Mouse (Mus musculus) forebrain, embryonic 11.5 days (tissue): Measurements from ENCODE around the gene Sh3rf3. TPM values are rescaled to one million over a fixed set of nuclear protein-coding genes. Genes with fewer than 3 reads are reported as not detected.

Experiments
- ATAC-seq: fragments of 200-750 bp; cut with Nextera tagmentation; replicated peaks from 2 replicates; pipeline ENCODE4 v1.8.0; 2017; ENCODE audit warnings: moderate TSS enrichment; ENCODE audit not compliant: low FRiP score
- DNase-seq: peaks from one replicate; pipeline ENCODE4 v3.0.0-alpha.2; 2017; ENCODE audit warnings: low spot score
- H3K27ac ChIP-seq: fragments of 300-500 bp; sonication (generic); 2 replicates; pipeline ENCODE4 v1.5.1; 2014; ENCODE audit warnings: low read depth, low read length
- H3K27me3 ChIP-seq: fragments of 300-500 bp; sonication (generic); 2 replicates; pipeline ENCODE4 v1.6.1; 2014; ENCODE audit warnings: mild to moderate bottlenecking, low read length, mixed read lengths; ENCODE audit not compliant: control insufficient read depth, insufficient read depth
- H3K36me3 ChIP-seq: fragments of 300-500 bp; sonication (generic); 2 replicates; pipeline ENCODE4 v1.6.1; 2014; ENCODE audit warnings: mild to moderate bottlenecking, low read length, moderate library complexity, mixed read lengths; ENCODE audit not compliant: control insufficient read depth, insufficient read depth
- H3K4me1 ChIP-seq: fragments of 300-500 bp; sonication (generic); replicated peaks from 2 replicates; pipeline ENCODE4 v1.6.1; 2014; ENCODE audit warnings: low read length, mixed read lengths; ENCODE audit not compliant: control insufficient read depth, insufficient read depth
- H3K4me2 ChIP-seq: fragments of 300-500 bp; sonication (generic); 2 replicates; pipeline ENCODE4 v1.6.1; 2014; ENCODE audit warnings: low read depth, mild to moderate bottlenecking, low read length, moderate library complexity, mixed read lengths; ENCODE audit not compliant: severe bottlenecking
- H3K4me3 ChIP-seq: fragments of 300-500 bp; sonication (generic); 2 replicates; pipeline ENCODE4 v1.5.1; 2014; ENCODE audit warnings: low read depth, low read length
- H3K9ac ChIP-seq: fragments of 300-500 bp; sonication (generic); 2 replicates; pipeline ENCODE4 v1.6.1; 2014; ENCODE audit warnings: low read length
- H3K9me3 ChIP-seq: fragments of 300-500 bp; sonication (generic); 2 replicates; pipeline ENCODE4 v1.6.1; 2016; ENCODE audit warnings: low read length, mixed read lengths; ENCODE audit not compliant: control insufficient read depth
- WGBS: fragments of 180-500 bp; shearing (Covaris S2); extraction: QIAGEN DNeasy Blood & Tissue Kit; methylation state at CpG from one replicate; pipeline ENCODE4 v1.1.7; 2014; 5-methylcytosine and 5-hydroxymethylcytosine counted together
- polyA plus RNA-seq: library from polyadenylated mRNA; unstranded; fragments of >200 nt; fragmentation: Nextera tagmentation; extraction: Ambion mirVana; gene quantifications from 2 replicates; pipeline ENCODE4 v1.2.1, GENCODE M21; 2014

The Sh3rf3 gene
- polyA plus RNA-seq, 1 experiment from 2014 or later: 1.8 TPM

GRCm38 (mm10) chr10:59104683-59105082 lies 291.5 kb downstream of the Sh3rf3 start:
- Histone ChIP-seq H3K4me3 (no peak overlapping the region), H3K4me2 (no peak overlapping the region), H3K36me3 (no peaks in the 10 kb centered on the region), H3K4me1 (no peaks in the 10 kb centered on the region), H3K9me3 (no peaks in the 10 kb centered on the region), H3K27me3 (no peaks in the 10 kb centered on the region), H3K9ac (no peak overlapping the region), H3K27ac (no peak overlapping the region)
- 86% methylated on average over 5 of the region's 5 CpGs for WGBS
- no peak for DNase-seq
- ATAC-seq: no peak

- H3K4me2 ChIP-seq: no peak overlapping the region
- no peak overlapping the region for H3K4me3 ChIP-seq
- 84% methylated on average over 8 of the region's 8 CpGs for WGBS
- DNase-seq (no peak), ATAC-seq (no peak)
- no peak overlapping the region for H3K9ac ChIP-seq
- H3K27ac ChIP-seq: no peak overlapping the region
- no peaks in the 10 kb centered on the region for H3K27me3 ChIP-seq
- H3K9me3 ChIP-seq: no peaks in the 10 kb centered on the region
- no peaks in the 10 kb centered on the region for H3K36me3 ChIP-seq
- H3K4me1 ChIP-seq: no peaks in the 10 kb centered on the region
Measured at GRCm38 (mm10) chr10:59105885-59106284, 292.7 kb downstream of the Sh3rf3 start.

DNA sequence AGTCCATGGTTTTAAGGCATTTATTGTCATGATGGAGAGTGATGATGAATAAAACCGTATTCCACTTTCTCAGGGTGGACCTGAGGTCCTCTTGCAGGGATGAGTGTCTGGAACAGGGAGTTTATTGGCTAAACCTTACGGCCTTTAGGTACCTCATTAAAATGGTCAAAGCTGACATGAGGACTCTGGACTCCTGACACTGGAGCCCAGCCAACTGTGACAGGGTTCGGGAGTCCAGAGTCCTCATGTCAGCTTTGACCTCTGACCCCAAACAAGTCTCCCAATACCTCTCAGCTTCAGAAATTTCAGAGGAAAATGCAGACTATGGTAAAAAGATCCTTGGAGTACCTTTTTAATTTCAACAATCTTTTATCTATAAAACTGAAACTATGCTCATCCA lies 293.5 kb downstream of the Sh3rf3 start:
- no peaks in the 10 kb centered on the region for H3K27me3 ChIP-seq
- WGBS: 77% methylated on average over 3 of the region's 3 CpGs
- DNase-seq: no peak
- no peaks in the 10 kb centered on the region for H3K4me1 ChIP-seq
- no peak overlapping the region for H3K9ac ChIP-seq
- no peak overlapping the region for H3K27ac ChIP-seq
- H3K36me3 ChIP-seq: no peaks in the 10 kb centered on the region
- H3K4me2 ChIP-seq: no peak overlapping the region
- ATAC-seq: no peak
- H3K4me3 ChIP-seq: no peak overlapping the region
- H3K9me3 ChIP-seq: no peaks in the 10 kb centered on the region

- no peaks in the 10 kb centered on the region for H3K9me3 ChIP-seq
- 32% methylated on average over 2 of the region's 2 CpGs for WGBS
- H3K4me1 ChIP-seq: no peaks in the 10 kb centered on the region
- peak; percentile 83 for DNase-seq
- no peaks in the 10 kb centered on the region for H3K36me3 ChIP-seq
- H3K9ac ChIP-seq: no peak overlapping the region
- H3K4me2 ChIP-seq: no peak overlapping the region
- no peak overlapping the region for H3K27ac ChIP-seq
- ATAC-seq: 0 out of 2 replicates have a peak, but pooled peaks have one; percentile 51
- H3K27me3 ChIP-seq: no peaks in the 10 kb centered on the region
- H3K4me3 ChIP-seq: no peak overlapping the region
Measured at GRCm38 (mm10) chr10:59109015-59109414, 295.9 kb downstream of the Sh3rf3 start.

GRCm38 (mm10) chr10:59110386-59110785 lies 297.2 kb downstream of the Sh3rf3 start:
- H3K27ac ChIP-seq: no peak overlapping the region
- 92% methylated on average over 7 of the region's 7 CpGs for WGBS
- ATAC-seq (no peak), DNase-seq (no peak)
- no peaks in the 10 kb centered on the region for H3K9me3 ChIP-seq
- no peak overlapping the region for H3K4me2 ChIP-seq
- no peaks in the 10 kb centered on the region for H3K27me3 ChIP-seq
- H3K4me3 ChIP-seq: no peak overlapping the region
- H3K4me1 ChIP-seq: no peaks in the 10 kb centered on the region
- no peak overlapping the region for H3K9ac ChIP-seq
- no peaks in the 10 kb centered on the region for H3K36me3 ChIP-seq

DNA sequence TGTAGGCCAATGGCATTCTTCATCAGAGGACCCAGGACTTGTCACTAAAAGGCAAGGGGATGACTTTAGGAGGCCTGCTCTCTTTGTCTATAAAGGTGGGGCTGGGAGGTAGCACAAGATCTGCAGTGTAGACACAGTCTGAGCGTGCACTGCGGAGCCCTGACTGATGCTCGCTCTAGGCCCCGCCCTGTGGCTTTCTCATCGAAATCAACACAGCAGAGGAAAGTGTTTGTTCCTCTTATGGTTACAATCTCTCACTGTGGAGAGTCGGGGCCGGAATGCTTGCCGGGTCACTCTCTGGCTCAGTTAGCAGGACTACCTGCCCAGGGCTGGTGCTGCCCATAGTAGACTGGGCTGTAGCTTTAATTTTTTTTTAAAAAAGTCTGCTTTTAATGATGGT lies 299.6 kb downstream of the Sh3rf3 start:
- H3K27ac ChIP-seq: no peak overlapping the region
- DNase-seq (no peak), ATAC-seq (no peak)
- no peak overlapping the region for H3K9ac ChIP-seq
- no peak overlapping the region for H3K4me2 ChIP-seq
- H3K4me1 ChIP-seq: no peaks in the 10 kb centered on the region
- H3K4me3 ChIP-seq: no peak overlapping the region
- no peaks in the 10 kb centered on the region for H3K36me3 ChIP-seq
- H3K27me3 ChIP-seq: no peaks in the 10 kb centered on the region
- WGBS: 96% methylated on average over 8 of the region's 8 CpGs
- no peaks in the 10 kb centered on the region for H3K9me3 ChIP-seq

DNA sequence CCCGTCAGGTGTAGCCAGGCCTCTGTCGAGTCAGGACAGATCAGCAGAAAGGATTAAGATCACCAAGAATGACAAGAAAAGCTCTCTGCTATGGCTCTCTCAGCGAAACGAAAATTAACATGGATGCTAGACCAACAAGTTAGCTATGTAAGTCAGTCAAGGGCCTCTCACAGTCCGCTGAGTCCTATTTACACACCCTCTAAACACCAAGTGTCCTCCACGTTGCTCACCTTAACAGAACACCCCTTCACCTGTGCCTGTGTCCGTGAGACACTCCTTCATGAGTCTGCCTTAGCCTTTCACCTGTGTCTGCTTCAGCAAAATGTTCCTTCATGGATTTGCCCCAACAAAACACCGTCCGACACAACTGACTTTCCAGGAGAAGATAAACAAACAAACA lies 300.2 kb downstream of the Sh3rf3 start:
- H3K9ac ChIP-seq: no peak overlapping the region
- no peak overlapping the region for H3K4me3 ChIP-seq
- WGBS: 85% methylated on average over 9 of the region's 9 CpGs
- H3K4me2 ChIP-seq: no peak overlapping the region
- H3K27me3 ChIP-seq: no peaks in the 10 kb centered on the region
- no peak overlapping the region for H3K27ac ChIP-seq
- no peaks in the 10 kb centered on the region for H3K4me1 ChIP-seq
- DNase-seq: no peak
- H3K36me3 ChIP-seq: no peaks in the 10 kb centered on the region
- ATAC-seq: no peak
- H3K9me3 ChIP-seq: no peaks in the 10 kb centered on the region

- Histone ChIP-seq H3K4me3 (no peak overlapping the region), H3K27ac (no peak overlapping the region), H3K9me3 (no peaks in the 10 kb centered on the region), H3K27me3 (no peaks in the 10 kb centered on the region), H3K4me1 (no peaks in the 10 kb centered on the region), H3K4me2 (no peak overlapping the region), H3K9ac (no peak overlapping the region), H3K36me3 (no peaks in the 10 kb centered on the region)
- 67% methylated on average over 15 of the region's 15 CpGs for WGBS
- no peak for ATAC-seq
- DNase-seq: no peak
Measured at GRCm38 (mm10) chr10:59114535-59115291, 301.6 kb downstream of the Sh3rf3 start.

- 96% methylated on average over 2 of the region's 2 CpGs for WGBS
Measured at GRCm38 (mm10) chr10:59115691-59116090, 302.5 kb downstream of the Sh3rf3 start.

More at GRCm38 (mm10) chr10:59115691-59116090, 302.5 kb downstream of the Sh3rf3 start:
- no peak for DNase-seq
- Histone ChIP-seq H3K9ac (no peak overlapping the region), H3K27me3 (no peaks in the 10 kb centered on the region), H3K27ac (no peak overlapping the region), H3K4me1 (no peaks in the 10 kb centered on the region), H3K4me3 (no peak overlapping the region), H3K9me3 (no peaks in the 10 kb centered on the region), H3K36me3 (no peaks in the 10 kb centered on the region), H3K4me2 (no peak overlapping the region)
- no peak for ATAC-seq
